Mouse (Mus musculus) lung, postnatal 36 days (tissue): ENCODE results near the gene Gm44.
"Not testable (repeated sequence)": the region's sequence is repeated elsewhere in the genome, so short reads cannot be mapped to it uniquely, and the experiment has no call there.

Source experiments
- DNase-seq: peaks from one replicate; pipeline ENCODE4 v3.0.0; 2022; ENCODE audit warnings: mixed read lengths

Gm44 gene

DNA sequence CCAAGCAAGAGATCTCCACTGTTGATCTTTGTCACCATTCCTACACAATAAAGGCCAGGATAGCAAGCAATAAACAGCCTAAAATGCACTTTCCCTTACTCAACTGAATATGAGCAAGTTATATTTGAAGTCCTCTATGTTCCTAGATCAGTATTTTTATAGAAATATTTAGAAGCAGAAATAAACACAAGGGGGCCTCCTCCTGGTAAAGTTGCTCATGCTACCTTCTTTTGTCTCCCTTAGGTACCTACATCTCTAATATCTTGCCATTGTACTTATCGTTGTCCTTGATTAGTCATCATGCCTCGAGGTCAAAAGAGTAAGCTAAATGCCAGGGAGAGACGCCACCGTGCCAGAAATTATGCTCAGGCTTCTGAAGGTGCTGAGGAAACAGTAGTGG, at the start of gene Gm44:
TSS of gene Gm44 (plus strand) at position 301 of the 400 bp plus-strand sequence.
- DNase-seq = no peak

DNA sequence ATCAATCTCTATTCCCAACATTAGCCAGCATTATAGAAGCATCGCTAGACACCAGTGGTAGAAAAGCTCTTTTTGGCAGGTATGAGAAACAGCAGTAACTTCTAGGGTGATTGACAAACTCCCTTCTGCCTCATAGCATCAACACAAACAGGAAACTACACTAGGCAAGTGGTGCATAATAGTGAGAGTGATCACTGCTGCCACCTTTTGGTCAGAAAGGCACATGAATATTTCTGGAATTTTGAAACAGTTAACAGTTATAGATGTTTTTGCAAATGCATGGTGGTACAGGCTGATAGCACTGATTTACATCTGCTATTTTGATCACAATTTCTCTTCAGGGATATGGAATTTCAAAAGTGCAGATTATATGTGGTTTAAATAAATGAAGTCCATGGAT, 36.0 kb downstream of the Gm44 start:
- DNase-seq = no peak

DNA sequence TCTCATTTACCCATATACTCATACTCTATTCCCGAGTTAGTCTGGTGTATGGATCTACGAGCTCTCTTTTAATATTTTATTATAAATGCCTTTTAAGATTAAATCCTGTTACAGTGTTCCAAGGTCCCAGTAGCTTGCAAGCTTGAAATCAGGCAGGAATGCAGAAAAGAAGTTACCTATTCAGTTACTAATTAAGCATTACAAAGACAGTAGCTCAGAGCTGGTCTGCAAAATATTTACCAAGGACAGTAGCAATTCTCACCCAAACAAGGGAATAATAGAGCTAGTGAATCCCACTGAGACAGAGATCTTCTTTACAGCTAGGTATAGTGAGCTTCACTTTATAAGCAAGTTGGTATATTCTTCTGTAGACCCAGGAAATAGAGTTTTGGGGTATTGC, 46.3 kb downstream of the Gm44 start:
- not testable (repeated sequence) for DNase-seq
